Mouse (Mus musculus): ENCODE measurements around the gene C1d.

DNA sequence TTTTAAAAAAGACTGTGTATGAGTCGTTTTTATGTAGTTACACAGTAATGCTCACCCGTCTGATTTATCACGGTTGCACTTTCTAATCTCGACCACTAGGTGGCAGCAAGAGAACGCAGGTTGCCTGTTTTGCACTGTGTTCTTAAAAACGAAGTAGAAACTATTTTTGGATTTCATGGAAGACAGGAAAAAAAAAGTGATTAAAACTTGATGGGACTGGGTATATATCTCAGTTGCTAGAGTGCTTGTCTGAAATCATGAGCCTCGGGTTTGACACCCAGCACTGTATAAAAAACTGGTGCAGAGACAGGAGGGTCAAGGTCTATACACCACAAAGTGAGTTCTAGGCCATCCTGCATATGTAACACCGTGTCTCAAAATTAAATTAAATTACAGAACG is 22.6 kb downstream of the C1d start:
- TF ChIP-seq POLR2A (IDR thresholded peaks at IDR 0.05; ENCODE audit: insufficient read depth, low read depth, low read length) = no peak
- TF ChIP-seq CTCF (IDR thresholded peaks at IDR 0.05; ENCODE audit: insufficient read depth, low read depth, low read length) = no peak
